Mouse (Mus musculus) adrenal gland, adult 10 weeks (tissue): ENCODE results near the gene Gtpbp10. TPM values are rescaled to one million over a fixed set of nuclear protein-coding genes. Genes with fewer than 3 reads are reported as not detected.

Experiments
- polyA plus RNA-seq: library from polyadenylated mRNA; stranded (reverse); fragments of 350-450 nt; fragmentation: Illumina TruSeq; extraction: RNeasy Lipid Tissue Mini Kit (QIAGEN cat#74804); gene quantifications from one replicate; pipeline ENCODE4 v1.2.3, GENCODE M21; 2014; ENCODE audit warnings: low read depth, low replicate concordance

Gene Gtpbp10
- polyA plus RNA-seq, result 44.4 TPM

DNA sequence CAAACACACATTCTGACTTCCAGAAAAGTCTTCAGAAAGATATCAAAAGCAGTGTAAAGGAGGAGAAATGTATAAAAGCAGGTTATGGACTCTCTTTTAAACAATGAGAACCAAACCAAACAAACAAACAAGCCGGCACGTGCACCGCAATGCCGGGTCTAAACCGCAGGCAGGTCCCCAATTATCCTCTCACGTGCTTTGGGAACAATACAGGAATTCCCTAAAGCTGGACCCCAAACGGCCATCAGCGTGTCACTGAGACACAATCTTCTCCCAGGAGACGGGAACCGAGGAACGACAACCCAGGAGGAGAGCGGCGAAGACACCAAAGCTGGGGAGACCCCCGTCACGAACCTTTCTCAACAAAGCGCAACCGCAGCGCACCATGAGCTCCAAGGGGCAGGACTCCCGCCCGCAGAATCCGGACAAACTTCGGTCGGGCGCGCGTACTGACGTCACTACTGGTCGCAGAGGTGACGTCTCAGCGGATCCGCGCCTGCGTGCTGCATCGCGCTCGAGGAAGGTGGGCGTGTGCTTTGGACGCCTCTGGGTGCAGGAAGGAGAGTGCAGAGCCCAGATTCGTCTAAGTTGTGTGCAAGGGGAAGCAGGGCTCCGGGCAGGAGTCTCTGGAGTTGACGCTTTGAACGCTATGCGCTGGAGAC lies at the start of gene Gtpbp10:
Gene Gtpbp10 (minus strand): TSS at position 460 of the 662 bp plus-strand sequence.

GRCm38 (mm10) chr5:5573749-5574317 lies 14.5 kb upstream of the Gtpbp10 start, which contains the start of gene Gm8773:
Gene Gm8773, plus strand, starts transcription at chr5:5573799.

GRCm38 (mm10) chr5:5514196-5515076 lies 44.9 kb downstream of the Gtpbp10 start, which contains the start of gene Cldn12:
Gene Cldn12, minus strand, starts transcription at chr5:5514958.

Other genes with a start within 250 kb of the Gtpbp10 start
- gene Cdk14, start 139.2 kb downstream of the Gtpbp10 start, polyA plus RNA-seq, result 13.8 TPM
- not detected for gene 1700015F17Rik, start 80.4 kb downstream of the Gtpbp10 start, polyA plus RNA-seq
- 55.8 TPM for gene Cldn12, start 44.6 kb downstream of the Gtpbp10 start, polyA plus RNA-seq
- not detected for gene Gm8773, start 14.3 kb upstream of the Gtpbp10 start, polyA plus RNA-seq
- 16.3 TPM for gene Cfap69, start 104.7 kb upstream of the Gtpbp10 start, polyA plus RNA-seq
- gene Steap2, start 135.0 kb upstream of the Gtpbp10 start, polyA plus RNA-seq, result 156 TPM
- 56.7 TPM for gene Steap1, start 189.8 kb upstream of the Gtpbp10 start, polyA plus RNA-seq